Mouse (Mus musculus): ENCODE measurements around the gene N4bp3. TPM values are rescaled to one million over a fixed set of nuclear protein-coding genes. Genes with fewer than 3 reads are reported as not detected.

The N4bp3 gene
- polyA plus RNA-seq, 1 experiment = 16.3 TPM

- Histone ChIP-seq H3K79me2 (ENCODE audit: control insufficient read depth, insufficient read depth) (no peaks in the 10 kb centered on the region), H3K36me3 (ENCODE audit: control insufficient read depth, insufficient read depth) (no peaks in the 10 kb centered on the region), H3K4me3 (peak overlapping the region; percentile 54), H3K4me2 (ENCODE audit: low read depth) (peak overlapping the region; percentile 90), H3K27me3 (ENCODE audit: control insufficient read depth, insufficient read depth, insufficient read length) (no peaks in the 10 kb centered on the region), H3ac (ENCODE audit: control insufficient read depth, insufficient read length) (no peak overlapping the region)
- TF ChIP-seq SRF (IDR thresholded peaks at IDR 0.05; ENCODE audit: control insufficient read depth, insufficient read length, low read depth) (peak; percentile 69), USF1 (IDR thresholded peaks at IDR 0.05; ENCODE audit: low read depth) (no peak), TCF12 (IDR thresholded peaks at IDR 0.05; ENCODE audit: insufficient read depth, poor library complexity, severe bottlenecking) (peak; percentile 66), CEBPB (IDR thresholded peaks at IDR 0.05; ENCODE audit: insufficient read depth, poor library complexity, severe bottlenecking) (no peak), POLR2A (IDR thresholded peaks at IDR 0.05; ENCODE audit: insufficient read length, low read depth) (no peak), MYOG (IDR thresholded peaks at IDR 0.05; ENCODE audit: control insufficient read depth in 1 of 3, insufficient read depth in 1 of 3, insufficient read length in 2 of 3, low read depth in 2 of 3) (peak; percentile 32 to 96 (median 63)), POLR2AphosphoS2 (IDR thresholded peaks at IDR 0.05; ENCODE audit: insufficient read length, low read depth) (no peak), E2F4 (IDR thresholded peaks at IDR 0.05; ENCODE audit: insufficient read depth) (no peak), REST (IDR thresholded peaks at IDR 0.05; ENCODE audit: insufficient read depth, insufficient read length) (no peak), MYOD1 (IDR thresholded peaks at IDR 0.05; ENCODE audit: control insufficient read depth in 1 of 3, insufficient read length in 2 of 3, low read depth in 2 of 3) (peak in 2 of 3 experiments; percentile 78 to 92), MAX (IDR thresholded peaks at IDR 0.05; ENCODE audit: low read depth) (no peak), TCF3 (IDR thresholded peaks at IDR 0.05; ENCODE audit: insufficient read length, low read depth) (peak; percentile 70)
These were observed 1.3 kb downstream of the N4bp3 start for GRCm38 (mm10) chr11:51649111-51649888.

GRCm38 (mm10) chr11:51648566-51648965, 2.1 kb downstream of the N4bp3 start:
- Histone ChIP-seq H3K27me3 (ENCODE audit: control insufficient read depth, insufficient read depth, insufficient read length) (no peaks in the 10 kb centered on the region), H3K4me2 (ENCODE audit: low read depth) (peak overlapping the region; percentile 90), H3K79me2 (ENCODE audit: control insufficient read depth, insufficient read depth) (no peaks in the 10 kb centered on the region), H3K4me3 (peak overlapping the region; percentile 54), H3K36me3 (ENCODE audit: control insufficient read depth, insufficient read depth) (peaks cover 3% of the 10 kb centered on the region), H3ac (ENCODE audit: control insufficient read depth, insufficient read length) (no peak overlapping the region)
- TF ChIP-seq MYOD1 (IDR thresholded peaks at IDR 0.05; ENCODE audit: control insufficient read depth in 1 of 3, insufficient read length in 2 of 3, low read depth in 2 of 3) (peak; percentile 46 to 66 (median 58)), MYOG (IDR thresholded peaks at IDR 0.05; ENCODE audit: control insufficient read depth in 1 of 3, insufficient read depth in 1 of 3, insufficient read length in 2 of 3, low read depth in 2 of 3) (peak; percentile 60 to 88 (median 84)), POLR2A (IDR thresholded peaks at IDR 0.05; ENCODE audit: insufficient read length, low read depth) (no peak), TCF3 (IDR thresholded peaks at IDR 0.05; ENCODE audit: insufficient read length, low read depth) (peak; percentile 22), TCF12 (IDR thresholded peaks at IDR 0.05; ENCODE audit: insufficient read depth, poor library complexity, severe bottlenecking) (peak; percentile 37)

- H3K27me3 ChIP-seq (ENCODE audit: control insufficient read depth, insufficient read depth, insufficient read length) = no peaks in the 10 kb centered on the region
- H3ac ChIP-seq (ENCODE audit: control insufficient read depth, insufficient read length) = no peak overlapping the region
- no peak overlapping the region for H3K4me3 ChIP-seq
- peaks cover 3% of the 10 kb centered on the region for H3K36me3 ChIP-seq (ENCODE audit: control insufficient read depth, insufficient read depth)
- peak overlapping the region; percentile 21 for H3K4me2 ChIP-seq (ENCODE audit: low read depth)
- no peaks in the 10 kb centered on the region for H3K79me2 ChIP-seq (ENCODE audit: control insufficient read depth, insufficient read depth)
- TF ChIP-seq POLR2AphosphoS2 (IDR thresholded peaks at IDR 0.05; ENCODE audit: insufficient read length, low read depth) = no peak
- TF ChIP-seq MYOD1 (IDR thresholded peaks at IDR 0.05; ENCODE audit: control insufficient read depth in 1 of 3, insufficient read length in 2 of 3, low read depth in 2 of 3) = peak in 2 of 3 experiments; percentile 78 to 91
- peak in 2 of 3 experiments; percentile 75 to 84 for TF ChIP-seq MYOG (IDR thresholded peaks at IDR 0.05; ENCODE audit: control insufficient read depth in 1 of 3, insufficient read depth in 1 of 3, insufficient read length in 2 of 3, low read depth in 2 of 3)
- TF ChIP-seq POLR2A (IDR thresholded peaks at IDR 0.05; ENCODE audit: insufficient read length, low read depth) = no peak
- no peak for TF ChIP-seq CEBPB (IDR thresholded peaks at IDR 0.05; ENCODE audit: insufficient read depth, poor library complexity, severe bottlenecking)
- no peak for TF ChIP-seq E2F4 (IDR thresholded peaks at IDR 0.05; ENCODE audit: insufficient read depth)
- no peak for TF ChIP-seq MAX (IDR thresholded peaks at IDR 0.05; ENCODE audit: low read depth)
- no peak for TF ChIP-seq SRF (IDR thresholded peaks at IDR 0.05; ENCODE audit: control insufficient read depth, insufficient read length, low read depth)
- no peak for TF ChIP-seq USF1 (IDR thresholded peaks at IDR 0.05; ENCODE audit: low read depth)
- no peak for TF ChIP-seq REST (IDR thresholded peaks at IDR 0.05; ENCODE audit: insufficient read depth, insufficient read length)
- peak; percentile 48 for TF ChIP-seq TCF3 (IDR thresholded peaks at IDR 0.05; ENCODE audit: insufficient read length, low read depth)
- peak; percentile 26 for TF ChIP-seq TCF12 (IDR thresholded peaks at IDR 0.05; ENCODE audit: insufficient read depth, poor library complexity, severe bottlenecking)
These were observed 3.6 kb downstream of the N4bp3 start for GRCm38 (mm10) chr11:51646751-51647667.

- H3K4me3 ChIP-seq = no peak overlapping the region
- no peak overlapping the region for H3K4me2 ChIP-seq (ENCODE audit: low read depth)
These were observed 4.4 kb downstream of the N4bp3 start for GRCm38 (mm10) chr11:51646245-51646644.

More at GRCm38 (mm10) chr11:51646245-51646644, 4.4 kb downstream of the N4bp3 start:
- peaks cover 3% of the 10 kb centered on the region for H3K36me3 ChIP-seq (ENCODE audit: control insufficient read depth, insufficient read depth)
- no peaks in the 10 kb centered on the region for H3K79me2 ChIP-seq (ENCODE audit: control insufficient read depth, insufficient read depth)
- H3ac ChIP-seq (ENCODE audit: control insufficient read depth, insufficient read length) = no peak overlapping the region
- no peaks in the 10 kb centered on the region for H3K27me3 ChIP-seq (ENCODE audit: control insufficient read depth, insufficient read depth, insufficient read length)
- TF ChIP-seq REST (IDR thresholded peaks at IDR 0.05; ENCODE audit: insufficient read depth, insufficient read length) (no peak), TCF12 (IDR thresholded peaks at IDR 0.05; ENCODE audit: insufficient read depth, poor library complexity, severe bottlenecking) (no peak), SRF (IDR thresholded peaks at IDR 0.05; ENCODE audit: control insufficient read depth, insufficient read length, low read depth) (no peak), POLR2AphosphoS2 (IDR thresholded peaks at IDR 0.05; ENCODE audit: insufficient read length, low read depth) (no peak), MAX (IDR thresholded peaks at IDR 0.05; ENCODE audit: low read depth) (no peak), USF1 (IDR thresholded peaks at IDR 0.05; ENCODE audit: low read depth) (no peak), POLR2A (IDR thresholded peaks at IDR 0.05; ENCODE audit: insufficient read length, low read depth) (no peak), E2F4 (IDR thresholded peaks at IDR 0.05; ENCODE audit: insufficient read depth) (no peak), CEBPB (IDR thresholded peaks at IDR 0.05; ENCODE audit: insufficient read depth, poor library complexity, severe bottlenecking) (no peak), TCF3 (IDR thresholded peaks at IDR 0.05; ENCODE audit: insufficient read length, low read depth) (no peak), MYOG (IDR thresholded peaks at IDR 0.05; ENCODE audit: control insufficient read depth in 1 of 3, insufficient read depth in 1 of 3, insufficient read length in 2 of 3, low read depth in 2 of 3) (no peak), MYOD1 (IDR thresholded peaks at IDR 0.05; ENCODE audit: control insufficient read depth in 1 of 3, insufficient read length in 2 of 3, low read depth in 2 of 3) (no peak)

All from myocyte (in vitro differentiated cells).